In genomic region chr12:71959351-71959991, GRCm38 (mm10) we compare ENCODE assay signal across 12 mouse cellular contexts.
DNase-seq lines count a peak whose midpoint lies in the region; ATAC-seq lines count a peak whose summit lies in the region.
"Had no signal": no experiment of that assay in that cellular context is flagged by ENCODE, and none has a peak within 500 bp of the region (broad histone marks: within the 10 kb centered on the region; RNA-seq: fewer than 3 reads in every experiment).

No protein-coding gene starts in this region.

- no peaks in the 10 kb centered on the region for H3K27me3 ChIP-seq in neural tube, embryonic 15.5 days (replicated peaks)

- WGBS in neural tube, embryonic 15.5 days, result 14% methylated on average over 6 of the region's 6 CpGs

- DNase-seq in adrenal gland, adult 2 months, result peak; percentile 73
- DNase-seq in adrenal gland, postnatal 25 days, result no peak
- DNase-seq in neural tube, embryonic 10.5 days (ENCODE audit: extremely low spot score, low spot score), result peak; percentile 20
- DNase-seq in gonadal fat pad, adult 2 months (ENCODE audit: low read depth), result peak; percentile 62
- DNase-seq in cerebellum, postnatal 4 days (ENCODE audit: low spot score in 2 of 2), result no peak
- no peak for DNase-seq in urinary bladder, postnatal 25 days (ENCODE audit: low spot score)
- DNase-seq in cerebellum, adult 11 months, result no peak
- DNase-seq: kidney, postnatal 4 days; thymus, postnatal 36 days had no signal

- no peak overlapping the region for H3K4me2 ChIP-seq in neural tube, embryonic 15.5 days

- no peak for ATAC-seq in neural tube, embryonic 15.5 days (ENCODE audit: low FRiP score)

- no peaks in the 10 kb centered on the region for H3K4me1 ChIP-seq in neural tube, embryonic 15.5 days

- no peak overlapping the region for H3K27ac ChIP-seq in neural tube, embryonic 15.5 days (replicated peaks)
- H3K27ac ChIP-seq: liver, embryonic 14.5 days had no signal

- no peak overlapping the region for H3K4me3 ChIP-seq in neural tube, embryonic 15.5 days (replicated peaks)
- H3K4me3 ChIP-seq: erythroblast, embryonic 14.5 days had no signal

- no peak overlapping the region for H3K9ac ChIP-seq in neural tube, embryonic 15.5 days (replicated peaks)
- H3K9ac ChIP-seq: liver, embryonic 14.5 days had no signal

- peaks cover 35% of the 10 kb centered on the region for H3K36me3 ChIP-seq in neural tube, embryonic 15.5 days

- no peaks in the 10 kb centered on the region for H3K9me3 ChIP-seq in neural tube, embryonic 15.5 days (replicated peaks)

Comparison
In these comparisons a context has a peak if more than half of its experiments do, and no peak if none do; other contexts are left out.
1. DNase-seq: peak in adrenal gland, adult 2 months (single experiment), neural tube, embryonic 10.5 days (single experiment) and gonadal fat pad, adult 2 months (single experiment); none in adrenal gland, postnatal 25 days (single experiment), cerebellum, postnatal 4 days (0 of 2), urinary bladder, postnatal 25 days (single experiment) and cerebellum, adult 11 months (single experiment).